Mouse (Mus musculus): Measurements from ENCODE around the gene Dars2. TPM values are rescaled to one million over a fixed set of nuclear protein-coding genes. Genes with fewer than 3 reads are reported as not detected.
A peak's percentile ranks its signal among the peaks of the same experiment; 100 is the strongest.
"Not testable (repeated sequence)": the region's sequence is repeated elsewhere in the genome, so short reads cannot be mapped to it uniquely, and the experiment has no call there.

The Dars2 gene
- polyA plus RNA-seq, 1 experiment from 2014 or later = 46.9 TPM

DNA sequence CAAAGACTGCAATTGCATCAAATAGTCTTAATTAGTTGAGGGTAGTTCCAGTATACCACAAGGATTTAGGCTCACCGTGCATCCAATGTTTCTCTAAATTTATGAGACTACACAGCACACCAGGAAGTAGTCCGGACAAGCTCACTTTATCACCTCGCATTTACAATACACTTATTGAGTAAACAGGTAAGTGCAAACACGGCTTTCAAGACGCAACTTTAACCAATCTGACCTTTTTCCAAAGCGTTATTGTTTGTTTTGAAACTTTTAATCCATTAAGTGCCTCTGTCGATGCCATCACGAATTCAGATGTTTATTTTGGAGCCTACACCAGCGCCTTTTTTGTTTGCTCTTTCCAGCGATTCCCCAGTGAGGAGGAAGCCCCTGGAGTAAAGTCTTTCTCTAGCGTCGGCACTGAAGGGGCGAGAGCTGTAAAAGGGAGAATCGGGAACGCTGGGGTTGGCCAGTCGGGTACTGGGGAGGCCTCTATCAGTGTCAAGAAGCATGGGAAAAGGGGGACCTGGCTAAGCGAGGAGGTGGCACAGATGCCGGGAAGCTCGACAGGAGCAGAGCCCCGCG, 36.5 kb downstream of the Dars2 start:
- Histone ChIP-seq H3K4me3 (replicated peaks) (peak overlapping the region; percentile 86), H3K36me3 (peaks cover 2% of the 10 kb centered on the region; the same call in 1 of the 2 replicates), H3K9ac (peak overlapping the region; percentile 84), H3K4me2 (replicated peaks) (peak overlapping the region; percentile 69), H3K9me3 (no peaks in the 10 kb centered on the region), H3K4me1 (replicated peaks) (no peaks in the 10 kb centered on the region), H3K27me3 (replicated peaks) (no peaks in the 10 kb centered on the region), H3K27ac (peak overlapping the region; percentile 94)
- ATAC-seq = no peak
- WGBS = under 1% methylated on average over 21 of the region's 21 CpGs

DNA sequence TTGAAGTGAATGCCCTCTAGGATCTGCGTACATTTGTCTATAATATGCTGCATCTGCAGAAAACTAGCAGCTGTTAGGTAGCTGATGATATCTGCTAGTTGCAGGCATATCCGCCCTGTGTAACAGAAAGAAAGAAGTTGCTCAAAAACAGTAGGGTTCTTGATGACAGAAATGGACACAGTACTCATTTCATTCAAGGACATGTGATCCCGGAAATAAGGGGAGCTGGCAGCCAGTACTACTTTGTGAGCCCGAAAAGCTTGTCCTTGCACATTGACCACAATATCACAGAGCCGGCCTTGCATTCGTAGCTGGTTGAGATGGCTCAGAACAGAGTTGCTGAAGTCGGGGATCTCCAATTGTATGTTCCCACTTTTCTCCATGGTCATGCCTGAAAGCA, 38.1 kb downstream of the Dars2 start:
- Histone ChIP-seq H3K9me3 (no peaks in the 10 kb centered on the region), H3K4me1 (replicated peaks) (no peaks in the 10 kb centered on the region), H3K27ac (no peak overlapping the region), H3K4me2 (replicated peaks) (no peak overlapping the region), H3K4me3 (replicated peaks) (no peak overlapping the region), H3K36me3 (no peaks in the 10 kb centered on the region), H3K9ac (no peak overlapping the region), H3K27me3 (replicated peaks) (no peaks in the 10 kb centered on the region)
- ATAC-seq = no peak
- WGBS = 92% methylated on average over 7 of the region's 7 CpGs

DNA sequence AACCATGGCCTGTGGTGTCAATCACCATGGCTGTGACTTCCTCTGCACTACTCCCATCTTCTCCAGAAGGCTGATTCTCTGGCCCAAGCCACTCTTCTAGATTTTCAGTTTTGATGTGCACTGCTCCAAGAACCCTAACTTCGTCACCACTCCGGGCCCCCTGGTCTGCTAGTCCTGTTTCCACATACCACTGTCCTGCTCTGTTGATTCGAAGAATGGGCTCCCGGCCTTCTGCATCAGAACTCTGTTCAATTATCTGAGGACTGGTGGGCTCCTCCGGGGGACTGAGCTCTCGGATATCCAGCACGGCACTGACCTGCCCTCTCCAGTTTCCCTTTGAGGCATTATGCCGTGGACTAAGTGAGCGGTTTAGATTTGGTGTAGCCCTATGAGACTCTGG, 38.6 kb downstream of the Dars2 start:
- Histone ChIP-seq H3K4me2 (replicated peaks) (no peak overlapping the region), H3K9me3 (no peaks in the 10 kb centered on the region), H3K27ac (no peak overlapping the region), H3K4me1 (replicated peaks) (no peaks in the 10 kb centered on the region), H3K36me3 (no peaks in the 10 kb centered on the region), H3K27me3 (replicated peaks) (no peaks in the 10 kb centered on the region), H3K4me3 (replicated peaks) (no peak overlapping the region), H3K9ac (no peak overlapping the region)
- no peak for ATAC-seq
- WGBS = 95% methylated on average over 9 of the region's 9 CpGs

DNA sequence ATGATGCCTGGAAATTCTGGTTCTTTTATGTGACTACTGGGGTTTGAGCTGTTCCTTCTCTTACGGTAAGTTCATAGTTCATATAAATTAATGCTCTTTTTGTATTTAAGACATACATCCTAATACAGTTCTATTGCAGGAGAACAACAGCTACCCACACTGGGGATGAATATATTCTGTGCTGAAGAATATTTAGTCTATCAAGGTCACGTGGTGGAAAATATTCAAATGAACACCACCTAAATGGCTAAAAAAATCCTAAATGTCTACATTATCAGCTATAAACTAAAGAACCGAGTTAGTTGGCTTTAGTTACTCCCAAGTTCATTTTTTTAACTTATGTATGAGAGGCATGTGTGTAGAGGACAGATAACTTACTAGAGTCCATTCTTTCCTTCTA, 40.4 kb downstream of the Dars2 start:
- Histone ChIP-seq H3K36me3 (no peaks in the 10 kb centered on the region), H3K27ac (no peak overlapping the region), H3K9ac (no peak overlapping the region), H3K4me2 (replicated peaks) (no peak overlapping the region), H3K27me3 (replicated peaks) (no peaks in the 10 kb centered on the region), H3K4me3 (replicated peaks) (no peak overlapping the region), H3K4me1 (replicated peaks) (no peaks in the 10 kb centered on the region), H3K9me3 (no peaks in the 10 kb centered on the region)
- no peak for ATAC-seq
- 90% methylated on average over 3 of the region's 3 CpGs for WGBS

DNA sequence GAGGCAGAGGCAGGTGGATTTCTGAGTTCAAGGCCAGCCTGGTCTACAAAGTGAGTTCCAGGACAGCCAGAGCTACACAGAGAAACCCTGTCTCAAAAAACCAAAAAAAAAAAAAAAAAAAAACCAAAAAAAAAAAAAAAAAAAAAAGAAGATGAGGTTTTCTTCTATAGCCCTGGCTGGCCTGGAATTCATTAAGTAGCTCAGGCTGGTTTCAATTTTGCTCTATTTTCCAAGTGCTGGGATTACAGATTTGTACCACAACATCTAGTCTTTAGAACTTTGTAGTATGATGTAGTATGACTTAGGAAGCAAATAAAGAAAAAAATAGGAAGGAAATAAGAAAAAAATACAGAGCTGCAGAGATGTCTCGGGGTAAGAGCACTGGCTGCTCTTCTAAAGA, 42.0 kb downstream of the Dars2 start:
- not testable (repeated sequence) for H3K4me1 ChIP-seq (replicated peaks); H3K4me3 ChIP-seq (replicated peaks); ATAC-seq; H3K27ac ChIP-seq; H3K4me2 ChIP-seq (replicated peaks); H3K9me3 ChIP-seq; H3K36me3 ChIP-seq; H3K27me3 ChIP-seq (replicated peaks); H3K9ac ChIP-seq
- 93% methylated on average over 1 of the region's 1 CpGs for WGBS

DNA sequence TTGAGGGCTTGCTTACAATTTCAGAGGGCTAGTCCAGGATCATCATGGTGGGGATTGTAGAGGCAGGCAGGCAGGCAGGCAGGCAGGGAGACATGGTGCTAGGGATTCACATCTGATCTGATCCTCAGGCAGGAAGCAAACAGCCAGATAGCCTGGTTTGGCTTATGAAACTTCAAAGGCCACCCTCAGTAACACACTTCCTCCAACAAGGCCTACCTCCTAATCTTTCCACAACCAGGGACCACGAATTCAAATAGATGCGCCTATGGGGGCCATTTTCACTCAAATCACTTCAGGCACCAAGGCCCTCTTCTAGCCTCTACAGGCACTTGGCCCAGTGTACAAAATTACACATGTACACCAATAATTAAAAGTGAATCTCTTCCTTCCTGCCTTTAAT, 43.3 kb downstream of the Dars2 start:
- Histone ChIP-seq H3K4me1 (replicated peaks) (no peaks in the 10 kb centered on the region), H3K4me2 (replicated peaks) (no peak overlapping the region), H3K4me3 (replicated peaks) (no peak overlapping the region), H3K9me3 (no peaks in the 10 kb centered on the region), H3K9ac (no peak overlapping the region), H3K27me3 (replicated peaks) (no peaks in the 10 kb centered on the region), H3K36me3 (no peaks in the 10 kb centered on the region), H3K27ac (no peak overlapping the region)
- no peak for ATAC-seq
- 83% methylated on average over 2 of the region's 2 CpGs for WGBS

DNA sequence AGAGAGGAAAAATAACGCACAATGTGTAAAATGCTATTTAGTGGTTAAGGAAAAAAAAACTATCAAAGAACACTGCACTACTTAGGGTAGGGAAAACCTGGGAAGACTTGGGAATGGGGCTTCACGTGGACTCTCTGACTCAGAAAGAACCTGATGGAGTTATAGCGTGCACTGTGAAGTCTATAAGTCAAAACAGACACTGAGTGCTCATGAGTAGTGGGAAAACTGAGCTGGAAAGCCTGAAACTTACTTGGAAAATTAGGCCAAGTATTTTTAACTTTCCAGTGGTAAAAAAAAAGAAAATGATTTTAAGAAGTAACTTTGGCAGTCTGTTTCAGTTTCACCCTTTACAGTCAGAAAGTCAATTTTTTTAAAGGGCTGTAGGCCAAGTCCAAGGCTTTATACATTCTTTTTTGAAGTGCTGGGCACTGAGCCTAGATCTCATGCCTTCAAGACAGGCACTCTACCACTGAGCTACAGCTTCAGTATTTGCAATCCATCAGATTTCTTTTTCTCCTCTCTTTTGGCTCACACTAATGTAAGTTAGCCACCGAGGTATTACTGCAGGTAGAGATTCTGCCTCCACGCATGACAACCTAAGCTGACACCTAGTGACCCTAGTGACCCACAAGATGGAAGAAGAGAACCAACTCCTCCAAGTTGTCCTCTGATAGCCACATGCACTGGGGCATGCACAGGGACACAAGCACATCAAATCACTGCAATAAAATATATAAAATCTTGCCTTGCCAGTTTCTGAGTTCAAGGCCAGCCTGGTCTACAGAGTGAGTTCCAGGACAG, 44.8 kb downstream of the Dars2 start:
- Histone ChIP-seq H3K9me3 (no peaks in the 10 kb centered on the region), H3K36me3 (no peaks in the 10 kb centered on the region), H3K9ac (no peak overlapping the region), H3K4me3 (replicated peaks) (no peak overlapping the region), H3K4me2 (replicated peaks) (no peak overlapping the region), H3K27me3 (replicated peaks) (no peaks in the 10 kb centered on the region), H3K4me1 (replicated peaks) (no peaks in the 10 kb centered on the region), H3K27ac (no peak overlapping the region)
- 74% methylated on average over 5 of the region's 5 CpGs for WGBS
- peak; percentile 65; the same call in 1 of the 2 replicates for ATAC-seq

DNA sequence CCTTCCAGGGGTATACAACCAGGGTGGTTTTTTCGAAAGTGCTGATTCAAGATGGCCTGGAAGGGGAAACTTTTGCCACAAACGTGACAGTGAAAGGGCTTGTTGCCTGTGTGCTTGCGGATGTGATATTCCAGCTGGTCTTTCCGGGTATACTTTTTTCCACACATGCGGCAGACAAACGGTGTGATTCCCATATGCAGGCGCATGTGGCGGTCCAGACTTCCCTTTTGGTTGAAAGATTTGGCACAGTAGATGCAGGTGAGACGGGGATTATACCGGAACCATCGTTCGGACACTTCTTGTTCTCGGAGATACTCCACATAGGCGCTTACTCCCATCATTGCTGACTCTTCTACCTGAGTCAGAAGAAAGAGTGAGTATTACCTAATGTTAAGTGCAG, 50.4 kb downstream of the Dars2 start:
- 94% methylated on average over 14 of the region's 14 CpGs for WGBS
- ATAC-seq = no peak

DNA sequence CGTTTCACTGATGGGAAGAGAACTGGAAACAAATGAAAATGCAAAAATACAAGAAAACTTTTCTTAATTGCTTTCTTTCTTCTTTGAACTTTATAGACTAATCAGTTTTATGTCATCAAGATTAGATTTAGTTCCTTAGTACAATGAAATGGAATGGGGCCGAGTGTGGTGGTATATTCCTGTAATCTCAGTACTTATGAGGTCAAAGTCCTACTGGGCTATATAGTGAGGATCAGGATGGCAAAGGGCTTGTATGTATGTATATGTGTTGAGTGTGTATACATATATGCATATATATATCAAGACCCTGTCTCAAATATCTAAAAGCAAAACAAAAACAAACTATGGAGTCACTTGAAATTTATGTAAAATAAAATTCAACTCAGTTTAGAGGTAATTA, 54.1 kb downstream of the Dars2 start:
- H3K9me3 ChIP-seq = no peaks in the 10 kb centered on the region
- peak; percentile 56; the same call in 1 of the 2 replicates for ATAC-seq
- WGBS = 72% methylated on average over 2 of the region's 2 CpGs

More for the DNA sequence above, 50.4 kb downstream of the Dars2 start:
- no peaks in the 10 kb centered on the region for H3K27me3 ChIP-seq (replicated peaks)
- H3K9me3 ChIP-seq = no peaks in the 10 kb centered on the region
- H3K27ac ChIP-seq = no peak overlapping the region
- H3K4me3 ChIP-seq (replicated peaks) = no peak overlapping the region
- H3K4me1 ChIP-seq (replicated peaks) = no peaks in the 10 kb centered on the region
- H3K36me3 ChIP-seq = 0 out of 2 replicates have a peak, but pooled peaks cover 5% of the 10 kb centered on the region
- H3K4me2 ChIP-seq (replicated peaks) = no peak overlapping the region
- H3K9ac ChIP-seq = no peak overlapping the region

DNA sequence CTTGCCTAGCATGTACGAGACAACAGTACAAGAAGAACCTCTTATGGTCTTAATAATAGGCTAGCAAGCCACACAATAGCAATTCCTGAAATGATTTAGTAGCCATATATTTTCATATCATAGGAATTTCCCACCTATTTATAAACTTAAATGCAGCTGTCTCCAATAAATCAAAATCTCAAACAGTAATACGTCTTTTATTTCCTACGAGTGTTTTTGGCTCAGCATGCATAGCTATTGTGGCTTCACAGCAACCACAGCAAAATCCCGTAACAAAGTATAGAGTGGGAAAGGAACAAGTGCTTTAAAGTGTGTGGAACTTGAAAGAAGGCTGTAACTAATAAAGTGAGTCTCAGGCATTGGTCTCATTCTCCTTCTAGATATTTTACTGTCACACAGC, 60.0 kb downstream of the Dars2 start:
- Histone ChIP-seq H3K4me1 (replicated peaks) (no peaks in the 10 kb centered on the region), H3K36me3 (no peaks in the 10 kb centered on the region), H3K9ac (no peak overlapping the region), H3K4me2 (replicated peaks) (no peak overlapping the region), H3K4me3 (replicated peaks) (no peak overlapping the region), H3K9me3 (no peaks in the 10 kb centered on the region), H3K27ac (no peak overlapping the region), H3K27me3 (replicated peaks) (no peaks in the 10 kb centered on the region)
- WGBS = 81% methylated on average over 4 of the region's 4 CpGs
- ATAC-seq = no peak

More for the DNA sequence above, 54.1 kb downstream of the Dars2 start:
- Histone ChIP-seq H3K4me2 (replicated peaks) (no peak overlapping the region), H3K4me1 (replicated peaks) (no peaks in the 10 kb centered on the region), H3K27ac (no peak overlapping the region), H3K9ac (no peak overlapping the region), H3K27me3 (replicated peaks) (no peaks in the 10 kb centered on the region), H3K36me3 (0 out of 2 replicates have a peak, but pooled peaks cover 5% of the 10 kb centered on the region), H3K4me3 (replicated peaks) (no peak overlapping the region)

DNA sequence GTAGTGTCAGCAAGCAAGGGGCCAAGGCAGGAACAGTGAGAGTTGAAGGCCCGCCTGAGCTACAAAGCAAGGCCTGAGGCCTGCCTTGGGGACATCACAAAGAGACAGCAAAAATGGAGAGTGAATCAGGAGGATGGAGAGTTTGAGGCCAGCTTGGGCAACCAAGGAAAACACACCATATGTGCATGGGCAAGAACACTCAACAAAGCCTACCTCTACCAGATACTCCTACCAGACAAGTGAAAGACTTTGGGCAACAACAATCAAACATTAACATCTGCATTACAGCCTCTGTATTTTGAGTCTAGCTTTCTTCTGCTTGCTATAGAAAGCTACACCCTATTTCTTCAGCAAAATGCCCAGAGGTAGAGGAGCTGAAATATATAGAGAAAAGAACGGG, 62.4 kb downstream of the Dars2 start:
- no peaks in the 10 kb centered on the region for H3K27me3 ChIP-seq (replicated peaks)
- no peak overlapping the region for H3K4me3 ChIP-seq (replicated peaks)
- no peak for ATAC-seq
- no peaks in the 10 kb centered on the region; the same call in 1 of the 2 replicates for H3K36me3 ChIP-seq
- 96% methylated on average over 2 of the region's 2 CpGs for WGBS
- no peak overlapping the region for H3K9ac ChIP-seq
- no peaks in the 10 kb centered on the region for H3K9me3 ChIP-seq
- H3K4me1 ChIP-seq (replicated peaks) = no peaks in the 10 kb centered on the region
- H3K27ac ChIP-seq = no peak overlapping the region
- no peak overlapping the region for H3K4me2 ChIP-seq (replicated peaks)

DNA sequence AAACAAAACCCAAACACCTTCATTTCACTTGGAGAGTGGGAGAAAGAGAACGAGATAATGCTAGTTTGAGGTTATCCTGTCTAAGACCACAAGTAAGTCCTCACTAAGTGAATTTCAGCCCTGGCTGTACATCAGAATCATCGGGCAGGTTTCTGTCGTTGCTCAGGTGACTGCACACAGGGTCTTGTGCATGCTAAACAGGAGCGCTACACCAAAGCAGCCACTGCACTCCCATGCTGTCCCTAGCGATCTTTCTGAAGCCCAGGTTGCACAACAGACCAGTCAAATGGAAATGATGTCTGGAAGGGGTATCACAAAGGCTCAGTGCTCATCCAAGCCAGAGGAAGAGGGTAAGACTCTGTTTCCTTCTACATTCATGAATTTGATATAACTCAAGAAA, 64.0 kb downstream of the Dars2 start:
- Histone ChIP-seq H3K9ac (no peak overlapping the region), H3K27ac (no peak overlapping the region), H3K27me3 (replicated peaks) (no peaks in the 10 kb centered on the region), H3K4me3 (replicated peaks) (no peak overlapping the region), H3K36me3 (no peaks in the 10 kb centered on the region; the same call in 1 of the 2 replicates), H3K4me2 (replicated peaks) (no peak overlapping the region), H3K9me3 (no peaks in the 10 kb centered on the region), H3K4me1 (replicated peaks) (no peaks in the 10 kb centered on the region)
- WGBS = 83% methylated on average over 5 of the region's 5 CpGs
- ATAC-seq = no peak

DNA sequence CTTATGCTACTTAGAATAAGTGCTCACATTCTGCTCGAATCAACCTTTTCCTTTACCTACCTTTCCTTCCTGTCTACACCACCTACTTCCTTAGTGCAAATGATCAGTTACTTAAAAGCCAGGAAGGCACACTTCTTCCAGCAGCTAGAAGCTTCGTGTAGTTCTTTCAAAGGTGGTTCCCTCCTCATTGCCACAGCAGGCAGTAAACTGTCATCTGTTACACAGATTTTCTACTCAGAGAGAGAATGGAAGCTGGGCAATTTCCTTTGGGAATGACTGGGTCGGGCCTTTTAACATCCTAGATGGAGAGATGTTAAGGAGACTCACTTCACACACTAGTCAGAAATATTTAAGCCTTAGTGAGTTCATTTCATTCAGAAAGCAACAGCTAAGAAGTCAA, 64.9 kb downstream of the Dars2 start:
- no peak overlapping the region for H3K4me2 ChIP-seq (replicated peaks)
- no peak overlapping the region for H3K9ac ChIP-seq
- WGBS = 77% methylated on average over 3 of the region's 3 CpGs
- no peaks in the 10 kb centered on the region for H3K27me3 ChIP-seq (replicated peaks)
- no peak overlapping the region for H3K4me3 ChIP-seq (replicated peaks)
- no peaks in the 10 kb centered on the region; the same call in 1 of the 2 replicates for H3K36me3 ChIP-seq
- H3K4me1 ChIP-seq (replicated peaks) = no peaks in the 10 kb centered on the region
- H3K27ac ChIP-seq = no peak overlapping the region
- no peak for ATAC-seq
- no peaks in the 10 kb centered on the region for H3K9me3 ChIP-seq

Data from intestine, embryonic 15.5 days (tissue).